Mouse (Mus musculus): ENCODE measurements around the gene Elfn2.

DNA sequence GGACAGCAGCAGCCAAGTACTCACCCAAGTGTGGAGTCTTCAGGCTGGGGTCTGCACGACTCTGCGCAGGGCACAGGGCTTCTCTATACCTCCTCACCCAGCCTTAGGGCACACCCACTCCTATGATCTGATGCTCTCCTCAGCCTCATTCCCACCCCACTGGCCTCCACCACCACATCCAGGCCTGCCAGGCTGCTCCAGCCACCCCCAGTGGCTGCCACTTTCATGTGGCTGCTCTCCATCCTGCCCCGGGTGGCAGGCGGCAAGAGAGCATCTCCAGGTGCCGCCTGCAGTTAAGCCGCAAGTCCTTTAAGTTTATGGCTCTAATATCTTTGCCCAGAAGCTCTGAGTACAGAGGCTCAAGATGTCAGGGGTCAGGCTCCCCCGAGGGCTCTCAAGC lies 8.1 kb upstream of the Elfn2 start:
- no peak for TF ChIP-seq CTCF (IDR thresholded peaks at IDR 0.05; ENCODE audit: extremely low read depth, insufficient read length, insufficient replicate concordance, low read depth, low read length)
- TF ChIP-seq POLR2A (IDR thresholded peaks at IDR 0.05; ENCODE audit: low read depth, low read length), result no peak
